Mouse (Mus musculus) CH12.LX (cell line): Measurements from ENCODE around the gene Fbxl3.

Experiments used
- CHD1 ChIP-seq: IDR thresholded peaks from 2 replicates; pipeline ENCODE4 v1.6.1; 2012; ENCODE audit warnings: low read depth, low read length, improper control_type of control experiment, inconsistent platforms
- CTCF ChIP-seq, 2 experiments: IDR thresholded peaks in 1 of 2; conservative IDR thresholded peaks in 1 of 2; 2 replicates each; pipeline ENCODE4 v1.5.1; 2011 to 2012; ENCODE audit warnings: low read depth in 2 of 2, low read length in 2 of 2, improper control_type of control experiment in 1 of 2, inconsistent platforms in 1 of 2, mild to moderate bottlenecking in 1 of 2, moderate library complexity in 1 of 2
- EP300 ChIP-seq: IDR thresholded peaks from 2 replicates; pipeline ENCODE4 v1.6.1; 2011; ENCODE audit warnings: low read length, improper control_type of control experiment
- JUN ChIP-seq: IDR thresholded peaks from 2 replicates; pipeline ENCODE4 v1.6.1; 2011; ENCODE audit warnings: low read depth, mild to moderate bottlenecking, low read length, improper control_type of control experiment, moderate library complexity; ENCODE audit not compliant: insufficient read depth
- KAT2A ChIP-seq: IDR thresholded peaks from 2 replicates; pipeline ENCODE4 v1.6.1; 2012; ENCODE audit warnings: low read length, improper control_type of control experiment, inconsistent platforms; ENCODE audit not compliant: insufficient replicate concordance
- POLR2A ChIP-seq: IDR thresholded peaks from 2 replicates; pipeline ENCODE4 v1.6.1; 2011; ENCODE audit warnings: low read depth, mild to moderate bottlenecking, improper control_type of control experiment, low read length
- TCF12 ChIP-seq: IDR thresholded peaks from 2 replicates; pipeline ENCODE4 v1.6.1; 2014; ENCODE audit warnings: low read depth, mild to moderate bottlenecking, inconsistent platforms, low read length, improper control_type of control experiment
- UBTF ChIP-seq: IDR thresholded peaks from 2 replicates; pipeline ENCODE4 v1.6.1; 2012; ENCODE audit warnings: low read depth, mild to moderate bottlenecking, inconsistent platforms, low read length, improper control_type of control experiment, moderate library complexity
- ZKSCAN1 ChIP-seq: IDR thresholded peaks from 2 replicates; pipeline ENCODE4 v1.6.1; 2012; ENCODE audit warnings: low read depth, inconsistent platforms, low read length, improper control_type of control experiment, borderline replicate concordance
- ZMIZ1 ChIP-seq: IDR thresholded peaks from 2 replicates; pipeline ENCODE4 v1.6.1; 2012; ENCODE audit warnings: low read depth, mild to moderate bottlenecking, inconsistent platforms, low read length, improper control_type of control experiment

DNA sequence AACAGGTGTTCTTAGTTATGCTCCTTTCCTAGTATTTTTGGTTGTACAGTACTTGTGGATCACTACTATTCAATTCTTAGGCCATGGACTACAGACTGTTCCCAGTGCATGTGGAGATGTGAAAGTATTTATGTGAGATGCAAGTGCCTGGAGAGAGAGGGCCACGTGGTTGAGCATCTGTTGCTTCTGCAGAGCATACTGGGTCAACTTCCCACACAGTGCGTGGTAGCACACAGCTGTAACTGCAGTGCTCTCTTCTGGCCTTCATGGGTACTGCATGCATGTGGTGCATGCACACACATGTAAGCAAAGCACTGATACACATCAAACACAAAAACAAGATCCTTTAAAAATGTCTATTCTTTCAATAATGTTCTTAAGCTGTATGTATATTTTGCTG lies 32.6 kb upstream of the Fbxl3 start:
- TF ChIP-seq UBTF = no peak
- no peak for TF ChIP-seq CHD1
- TF ChIP-seq POLR2A = no peak
- no peak for TF ChIP-seq ZKSCAN1
- no peak for TF ChIP-seq ZMIZ1
- TF ChIP-seq CTCF (conservative IDR thresholded peaks at IDR 0.05 in 1 of 2, IDR thresholded peaks at IDR 0.05 in 1 of 2; ENCODE audit: low read depth in 2 of 2, low read length in 2 of 2) = peak; percentile 40 to 53; a peak in 3 of 4 replicates
- no peak for TF ChIP-seq JUN
- TF ChIP-seq EP300 = no peak
- TF ChIP-seq KAT2A = no peak
- TF ChIP-seq TCF12 = no peak
